Mouse (Mus musculus): ENCODE data around the gene Ankrd11. TPM values are rescaled to one million over a fixed set of nuclear protein-coding genes. Genes with fewer than 3 reads are reported as not detected.
A peak's percentile ranks its signal among the peaks of the same experiment; 100 is the strongest.
"Not testable (repeated sequence)": the region's sequence is repeated elsewhere in the genome, so short reads cannot be mapped to it uniquely, and the experiment has no call there.

The Ankrd11 gene
- total and polyA plus RNA-seq, 3 experiments: 57.3 to 128 (median 96.3) TPM

DNA sequence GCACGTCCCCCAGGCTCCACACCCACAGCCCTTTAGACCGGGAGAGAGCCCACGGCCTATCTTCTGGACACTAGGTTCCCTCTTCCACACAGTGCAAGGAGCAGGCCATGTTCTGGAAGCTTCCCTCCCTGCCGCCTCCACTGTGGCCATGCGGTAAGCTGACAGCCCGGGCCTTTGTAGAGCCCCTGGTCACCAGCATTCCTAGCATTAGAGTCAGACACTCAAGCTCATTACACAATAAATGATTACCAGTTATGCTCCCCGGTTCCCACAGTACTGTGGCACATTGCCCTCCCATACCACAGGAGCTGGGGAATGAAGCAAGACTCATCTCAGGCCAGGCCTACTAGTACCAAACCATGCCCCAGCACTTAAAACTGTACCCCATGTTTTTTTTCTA is 6.3 kb upstream of the Ankrd11 start:
- no peak for ATAC-seq (ENCODE audit: extremely low read depth, insufficient number of reproducible peaks, low FRiP score, poor library complexity, severe bottlenecking)
- H3K27me3 ChIP-seq (ENCODE audit: insufficient read depth, low read length): no peaks in the 10 kb centered on the region
- H3K9me3 ChIP-seq (replicated peaks): peaks cover 5% of the 10 kb centered on the region; the same call in 1 of the 2 replicates
- peaks cover 22% of the 10 kb centered on the region for H3K36me3 ChIP-seq (replicated peaks)
- H3K4me1 ChIP-seq (ENCODE audit: insufficient read depth, low read depth, low read length): peaks cover 16% of the 10 kb centered on the region
- H3K4me3 ChIP-seq (ENCODE audit: low read depth, low read length): no peak overlapping the region
- no peak for DNase-seq (ENCODE audit: low spot score)
- TF ChIP-seq GATA1 (IDR thresholded peaks at IDR 0.05; ENCODE audit: borderline replicate concordance, low read length) (no peak), TAL1 (conservative IDR thresholded peaks at IDR 0.05; ENCODE audit: low read depth, low read length) (no peak), POLR2AphosphoS5 (IDR thresholded peaks at IDR 0.05; ENCODE audit: insufficient replicate concordance, low read depth, low read length) (no peak), GATA2 (IDR thresholded peaks at IDR 0.05; ENCODE audit: borderline replicate concordance, low read depth, low read length) (no peak), CTCF (IDR thresholded peaks at IDR 0.05; ENCODE audit: low read depth, low read length) (no peak)

DNA sequence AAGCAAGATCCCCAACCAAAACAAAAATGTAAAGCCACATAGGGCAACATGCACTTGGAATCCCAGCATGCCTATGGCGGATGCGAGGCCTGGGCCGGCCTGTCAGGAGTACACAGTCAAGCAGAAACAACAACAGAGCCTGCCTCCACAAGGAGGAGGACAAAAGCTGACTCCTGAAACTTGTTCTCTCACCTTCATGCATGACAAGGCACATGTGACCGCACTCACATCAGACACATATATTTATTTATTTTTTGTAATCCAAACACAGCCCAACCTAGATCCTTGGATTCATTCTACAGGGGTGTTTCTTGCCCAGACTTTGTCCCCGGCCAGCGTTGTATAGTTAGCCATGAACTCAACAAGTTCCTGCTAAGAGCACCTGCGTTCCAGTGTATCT is 5.8 kb upstream of the Ankrd11 start:
- H3K4me1 ChIP-seq (ENCODE audit: insufficient read depth, low read depth, low read length): peaks cover 18% of the 10 kb centered on the region
- ATAC-seq (ENCODE audit: extremely low read depth, insufficient number of reproducible peaks, low FRiP score, poor library complexity, severe bottlenecking) (no peak), DNase-seq (ENCODE audit: low spot score) (no peak)
- peaks cover 22% of the 10 kb centered on the region for H3K36me3 ChIP-seq (replicated peaks)
- H3K9me3 ChIP-seq (replicated peaks): peaks cover 5% of the 10 kb centered on the region; the same call in 1 of the 2 replicates
- no peak overlapping the region for H3K4me3 ChIP-seq (ENCODE audit: low read depth, low read length)
- no peak for TF ChIP-seq TAL1 (conservative IDR thresholded peaks at IDR 0.05; ENCODE audit: low read depth, low read length)
- TF ChIP-seq CTCF (IDR thresholded peaks at IDR 0.05; ENCODE audit: low read depth, low read length): no peak
- TF ChIP-seq GATA2 (IDR thresholded peaks at IDR 0.05; ENCODE audit: borderline replicate concordance, low read depth, low read length): no peak
- H3K27me3 ChIP-seq (ENCODE audit: insufficient read depth, low read length): no peaks in the 10 kb centered on the region

DNA sequence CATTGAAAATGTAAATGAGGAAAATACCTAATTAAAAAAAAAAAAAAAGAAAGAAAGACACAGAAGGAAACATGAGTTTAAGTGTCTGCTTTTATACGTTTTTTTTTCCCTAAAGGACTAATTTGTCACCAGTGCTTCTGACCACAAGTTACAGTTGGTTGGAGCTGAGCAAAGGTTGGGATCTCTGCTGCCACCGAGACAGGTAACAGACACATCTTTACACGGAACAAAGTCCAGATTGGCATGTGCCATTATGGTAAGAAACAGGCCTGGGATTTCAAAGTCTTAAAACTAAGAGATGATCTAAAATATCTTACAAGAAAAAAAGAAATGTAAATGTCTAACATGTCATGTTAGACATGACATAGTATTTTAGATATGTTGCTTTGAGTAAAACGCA is 4.6 kb upstream of the Ankrd11 start:
- ATAC-seq (ENCODE audit: extremely low read depth, insufficient number of reproducible peaks, low FRiP score, poor library complexity, severe bottlenecking): no peak
- TF ChIP-seq GATA2 (IDR thresholded peaks at IDR 0.05; ENCODE audit: borderline replicate concordance, low read depth, low read length) (no peak), POLR2AphosphoS5 (IDR thresholded peaks at IDR 0.05; ENCODE audit: insufficient replicate concordance, low read depth, low read length) (no peak), TAL1 (conservative IDR thresholded peaks at IDR 0.05; ENCODE audit: low read depth, low read length) (no peak), GATA1 (IDR thresholded peaks at IDR 0.05; ENCODE audit: borderline replicate concordance, low read length) (no peak), CTCF (IDR thresholded peaks at IDR 0.05; ENCODE audit: low read depth, low read length) (no peak)
- DNase-seq (ENCODE audit: low spot score): no peak
- Histone ChIP-seq H3K4me1 (ENCODE audit: insufficient read depth, low read depth, low read length) (peaks cover 14% of the 10 kb centered on the region), H3K36me3 (replicated peaks) (peaks cover 22% of the 10 kb centered on the region), H3K27me3 (ENCODE audit: insufficient read depth, low read length) (no peaks in the 10 kb centered on the region), H3K4me3 (ENCODE audit: low read depth, low read length) (no peak overlapping the region), H3K9me3 (replicated peaks) (peaks cover 5% of the 10 kb centered on the region; the same call in 1 of the 2 replicates)

DNA sequence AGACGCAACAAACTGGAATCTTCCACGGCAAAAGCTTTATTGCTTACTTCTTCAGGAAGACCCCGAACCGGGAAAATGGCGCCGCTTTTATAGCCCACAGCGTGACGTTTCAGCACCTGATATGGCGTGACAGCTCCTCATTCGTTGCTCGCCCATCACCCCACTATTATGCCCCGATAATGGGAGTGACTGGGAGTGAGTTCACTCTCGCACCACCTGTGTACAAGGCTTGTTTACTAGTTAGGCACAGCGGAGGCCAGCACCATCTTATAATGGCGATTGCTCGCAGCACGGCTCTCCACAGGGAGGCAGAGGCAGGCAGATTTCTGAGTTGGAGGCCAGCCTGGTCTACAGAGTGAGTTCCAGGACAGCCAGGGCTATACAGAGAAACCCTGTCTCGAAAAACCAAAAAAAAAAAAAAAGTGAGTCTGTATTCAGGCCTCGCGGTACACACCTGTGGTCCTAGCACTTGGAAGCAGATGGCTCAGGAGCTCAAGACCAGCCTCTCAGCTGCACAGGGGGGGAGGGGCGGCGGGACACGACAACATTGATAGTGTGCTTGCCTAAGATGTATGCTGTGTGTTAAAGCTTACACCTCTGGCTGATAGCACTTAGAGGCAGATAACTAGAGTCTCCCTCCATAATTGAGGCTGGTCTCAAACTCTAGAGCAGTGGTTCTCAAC is 2.8 kb upstream of the Ankrd11 start:
- H3K4me3 ChIP-seq (ENCODE audit: low read depth, low read length); DNase-seq (ENCODE audit: low spot score); H3K27me3 ChIP-seq (ENCODE audit: insufficient read depth, low read length); ATAC-seq (ENCODE audit: extremely low read depth, insufficient number of reproducible peaks, low FRiP score, poor library complexity, severe bottlenecking); H3K9me3 ChIP-seq (replicated peaks): not testable (repeated sequence)
- Histone ChIP-seq H3K4me1 (ENCODE audit: insufficient read depth, low read depth, low read length) (peaks cover 19% of the 10 kb centered on the region), H3K36me3 (replicated peaks) (peaks cover 22% of the 10 kb centered on the region)

DNA sequence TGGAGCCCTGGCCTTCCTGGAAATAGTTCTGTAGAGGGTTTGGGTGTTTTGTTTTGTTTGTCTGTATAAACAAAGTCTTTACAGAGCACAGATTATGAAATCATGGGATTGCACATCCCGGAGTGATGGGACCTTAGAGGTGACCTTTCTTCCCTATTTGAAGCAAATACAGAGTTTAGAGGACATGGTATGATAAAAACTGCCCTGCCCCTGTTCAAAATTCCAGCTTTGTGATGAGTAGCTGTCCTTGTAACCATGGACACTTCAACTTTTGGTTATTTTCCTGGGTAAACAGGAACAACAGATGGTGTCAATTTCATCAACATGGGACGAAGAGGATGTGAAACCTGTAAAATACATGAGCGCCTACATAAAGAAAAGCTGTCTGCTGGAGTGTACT is 1.9 kb upstream of the Ankrd11 start:
- peaks cover 27% of the 10 kb centered on the region for H3K4me1 ChIP-seq (ENCODE audit: insufficient read depth, low read depth, low read length)
- TF ChIP-seq POLR2AphosphoS5 (IDR thresholded peaks at IDR 0.05; ENCODE audit: insufficient replicate concordance, low read depth, low read length) (no peak), CTCF (IDR thresholded peaks at IDR 0.05; ENCODE audit: low read depth, low read length) (no peak), TAL1 (conservative IDR thresholded peaks at IDR 0.05; ENCODE audit: low read depth, low read length) (no peak), GATA2 (IDR thresholded peaks at IDR 0.05; ENCODE audit: borderline replicate concordance, low read depth, low read length) (no peak), GATA1 (IDR thresholded peaks at IDR 0.05; ENCODE audit: borderline replicate concordance, low read length) (no peak)
- H3K9me3 ChIP-seq (replicated peaks): peaks cover 5% of the 10 kb centered on the region; the same call in 1 of the 2 replicates
- H3K36me3 ChIP-seq (replicated peaks): peaks cover 25% of the 10 kb centered on the region
- DNase-seq (ENCODE audit: low spot score) (no peak), ATAC-seq (ENCODE audit: extremely low read depth, insufficient number of reproducible peaks, low FRiP score, poor library complexity, severe bottlenecking) (no peak)
- H3K4me3 ChIP-seq (ENCODE audit: low read depth, low read length): no peak overlapping the region
- H3K27me3 ChIP-seq (ENCODE audit: insufficient read depth, low read length): no peaks in the 10 kb centered on the region

DNA sequence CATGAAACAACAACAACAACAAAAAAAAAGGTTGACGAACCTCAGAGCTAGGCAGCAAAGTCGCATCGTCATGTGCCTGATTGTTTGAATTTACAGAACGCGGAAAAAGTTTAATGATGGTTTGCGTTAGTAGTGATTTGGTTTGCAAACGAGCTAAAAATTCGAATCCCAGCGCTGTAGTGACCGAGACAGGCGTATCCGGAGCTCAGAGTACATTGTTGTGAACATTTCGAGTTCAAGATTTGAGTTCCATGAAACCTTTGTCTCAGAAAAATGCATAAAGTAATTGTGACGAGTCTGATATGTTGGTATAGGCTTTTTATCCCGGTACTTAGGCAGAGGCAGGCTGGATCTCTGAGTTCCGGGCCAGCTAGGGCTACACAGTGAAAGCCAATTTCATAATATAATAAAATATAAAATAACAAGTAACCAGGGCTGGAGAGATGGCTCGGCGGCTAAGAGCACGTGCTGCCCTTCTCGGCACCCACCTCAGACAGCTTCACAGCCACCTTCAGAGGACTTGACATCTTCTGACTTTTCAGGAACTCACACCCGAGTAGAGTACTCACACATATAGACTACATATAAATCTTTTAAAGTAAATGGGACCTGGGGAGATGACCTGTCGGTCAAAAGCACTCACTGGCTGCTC is 1.0 kb upstream of the Ankrd11 start:
- TF ChIP-seq GATA1 (IDR thresholded peaks at IDR 0.05; ENCODE audit: borderline replicate concordance, low read length): no peak
- TF ChIP-seq CTCF (IDR thresholded peaks at IDR 0.05; ENCODE audit: low read depth, low read length): no peak
- no peak for TF ChIP-seq GATA2 (IDR thresholded peaks at IDR 0.05; ENCODE audit: borderline replicate concordance, low read depth, low read length)
- TF ChIP-seq TAL1 (conservative IDR thresholded peaks at IDR 0.05; ENCODE audit: low read depth, low read length): no peak
- TF ChIP-seq POLR2AphosphoS5 (IDR thresholded peaks at IDR 0.05; ENCODE audit: insufficient replicate concordance, low read depth, low read length): no peak
- ATAC-seq (ENCODE audit: extremely low read depth, insufficient number of reproducible peaks, low FRiP score, poor library complexity, severe bottlenecking) (no peak), DNase-seq (ENCODE audit: low spot score) (no peak)
- H3K4me3 ChIP-seq (ENCODE audit: low read depth, low read length): peak overlapping the region; percentile 87
- H3K36me3 ChIP-seq (replicated peaks): peaks cover 27% of the 10 kb centered on the region
- H3K4me1 ChIP-seq (ENCODE audit: insufficient read depth, low read depth, low read length): peaks cover 33% of the 10 kb centered on the region
- H3K9me3 ChIP-seq (replicated peaks): peaks cover 5% of the 10 kb centered on the region; the same call in 1 of the 2 replicates
- H3K27me3 ChIP-seq (ENCODE audit: insufficient read depth, low read length): no peaks in the 10 kb centered on the region

Measured in G1E (cell line).